Mouse (Mus musculus) left cerebral cortex, adult 9 months (tissue): Measurements from ENCODE around the gene Bmf.
A peak's percentile ranks its signal among the peaks of the same experiment; 100 is the strongest.

ENCODE experiments used
- DNase-seq, 2 experiments: peaks; one replicate each; pipeline ENCODE4 v3.0.0; 2022; ENCODE audit warnings: low spot score in 2 of 2

Bmf gene

DNA sequence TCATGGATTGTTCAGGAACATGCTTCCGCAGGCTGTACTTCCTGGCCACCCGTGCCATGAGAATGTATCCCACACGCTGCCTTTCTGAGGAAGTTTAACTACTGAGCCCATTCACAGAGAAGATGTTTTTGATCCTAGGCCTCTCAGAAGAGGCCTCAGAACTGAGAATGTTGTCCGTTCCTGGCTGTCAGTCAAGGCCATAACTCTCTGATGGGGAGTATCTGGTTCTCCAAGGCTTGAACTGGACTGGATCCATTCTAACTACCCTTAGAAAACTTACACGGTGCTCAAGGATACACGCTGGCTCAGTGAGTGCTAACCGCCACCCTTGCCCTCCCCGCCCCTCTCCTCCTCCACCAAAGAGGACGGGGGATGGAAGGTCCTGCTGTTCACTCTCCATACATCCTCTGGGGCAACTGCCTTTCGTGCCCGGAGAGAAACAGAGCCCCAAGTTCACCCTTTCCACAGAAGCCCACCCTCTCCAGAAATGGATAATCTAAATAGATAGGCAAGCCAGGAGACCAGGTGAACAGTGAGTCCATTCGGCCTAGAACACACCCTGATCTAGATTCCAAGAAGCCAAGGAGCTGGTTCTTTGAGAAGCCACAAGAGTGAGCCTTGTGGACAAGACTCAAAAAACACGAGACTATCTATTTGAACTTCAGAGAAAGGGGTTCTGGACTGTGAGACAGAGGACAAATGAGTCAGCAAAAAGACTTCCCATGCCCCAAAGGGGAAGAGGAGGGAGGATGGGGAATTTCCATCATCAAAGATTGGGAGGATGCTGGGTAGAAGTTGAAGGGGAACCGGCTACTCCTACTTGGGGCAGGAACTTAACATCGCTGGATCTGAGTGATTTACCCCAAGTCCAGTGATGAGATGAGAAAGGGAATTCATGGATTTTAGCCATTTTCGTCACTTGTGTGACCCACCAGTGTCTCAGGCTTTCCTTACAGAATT is 36.8 kb downstream of the Bmf start:
- DNase-seq: no peak

DNA sequence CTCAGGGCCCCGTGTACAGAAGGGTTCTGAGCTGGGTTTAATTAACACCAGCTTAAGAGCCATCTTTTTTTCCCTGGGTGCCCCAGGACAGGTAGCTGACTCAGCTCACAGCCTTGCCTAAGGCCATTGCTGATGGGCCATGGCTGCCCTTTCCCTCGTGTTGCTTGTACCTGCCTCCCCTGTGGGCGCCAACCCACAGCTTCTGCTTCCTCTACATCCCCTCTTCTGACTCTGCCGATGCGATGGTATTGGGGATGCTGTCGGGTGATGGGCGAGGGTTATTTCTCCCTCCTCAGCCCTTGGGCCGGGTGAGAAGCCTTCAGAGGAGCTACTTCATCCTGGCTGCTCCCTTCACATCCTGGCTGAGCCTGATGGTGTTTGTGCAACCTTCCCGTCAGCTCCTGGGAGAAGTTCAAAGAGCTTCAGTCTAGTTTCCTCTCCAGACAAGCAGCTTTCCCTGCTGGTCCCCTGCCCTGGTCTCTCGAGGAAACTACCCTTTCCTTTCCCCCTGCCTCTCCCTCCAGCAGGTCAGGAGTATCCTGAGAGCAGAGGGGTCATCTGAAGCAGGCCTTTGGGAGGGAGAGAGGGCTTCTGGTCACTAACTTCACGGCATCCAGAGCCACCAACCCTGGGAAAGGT is 37.6 kb downstream of the Bmf start:
- no peak for DNase-seq

DNA sequence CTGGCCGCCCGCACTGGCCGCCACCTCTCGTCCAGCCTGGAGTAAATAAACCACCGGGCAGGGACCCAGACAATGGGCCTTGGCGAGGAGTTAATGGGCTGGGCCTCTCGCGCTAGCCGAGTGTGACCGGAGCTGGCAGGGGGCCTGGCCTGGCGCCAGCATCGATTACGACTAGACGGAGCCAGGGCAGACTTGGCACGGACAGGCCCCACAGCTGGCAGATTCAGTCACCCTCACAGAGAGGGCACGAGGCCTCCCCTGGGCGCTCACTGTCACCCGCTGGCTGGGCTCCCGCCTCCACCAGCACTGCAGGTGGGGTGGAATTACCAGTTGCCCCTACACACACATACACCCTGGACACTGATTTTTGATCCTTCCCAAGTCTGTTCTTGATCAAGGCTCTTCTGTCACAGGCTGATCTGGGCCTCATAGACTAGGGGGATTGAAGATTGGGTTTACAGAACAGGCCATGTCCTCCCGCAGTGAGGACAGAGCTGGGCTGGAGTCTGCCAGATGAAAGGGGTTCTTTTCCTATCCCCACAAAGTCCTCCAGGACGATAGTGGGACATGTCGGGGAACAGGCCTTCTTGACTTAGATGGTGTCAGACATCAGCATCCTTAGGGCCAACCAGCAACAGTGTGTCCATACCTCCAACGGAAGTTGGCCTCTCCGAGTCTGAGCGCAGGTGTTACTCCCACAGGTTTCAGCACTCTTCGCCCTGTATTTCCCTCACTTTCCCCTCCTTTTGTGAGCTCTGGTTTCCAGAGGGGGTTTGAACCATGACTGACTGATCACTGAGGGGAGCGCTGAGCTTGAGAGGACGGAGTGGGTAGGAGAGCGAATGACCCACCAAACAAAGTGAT is 38.8 kb downstream of the Bmf start:
- DNase-seq: peak; percentile 71 to 88

DNA sequence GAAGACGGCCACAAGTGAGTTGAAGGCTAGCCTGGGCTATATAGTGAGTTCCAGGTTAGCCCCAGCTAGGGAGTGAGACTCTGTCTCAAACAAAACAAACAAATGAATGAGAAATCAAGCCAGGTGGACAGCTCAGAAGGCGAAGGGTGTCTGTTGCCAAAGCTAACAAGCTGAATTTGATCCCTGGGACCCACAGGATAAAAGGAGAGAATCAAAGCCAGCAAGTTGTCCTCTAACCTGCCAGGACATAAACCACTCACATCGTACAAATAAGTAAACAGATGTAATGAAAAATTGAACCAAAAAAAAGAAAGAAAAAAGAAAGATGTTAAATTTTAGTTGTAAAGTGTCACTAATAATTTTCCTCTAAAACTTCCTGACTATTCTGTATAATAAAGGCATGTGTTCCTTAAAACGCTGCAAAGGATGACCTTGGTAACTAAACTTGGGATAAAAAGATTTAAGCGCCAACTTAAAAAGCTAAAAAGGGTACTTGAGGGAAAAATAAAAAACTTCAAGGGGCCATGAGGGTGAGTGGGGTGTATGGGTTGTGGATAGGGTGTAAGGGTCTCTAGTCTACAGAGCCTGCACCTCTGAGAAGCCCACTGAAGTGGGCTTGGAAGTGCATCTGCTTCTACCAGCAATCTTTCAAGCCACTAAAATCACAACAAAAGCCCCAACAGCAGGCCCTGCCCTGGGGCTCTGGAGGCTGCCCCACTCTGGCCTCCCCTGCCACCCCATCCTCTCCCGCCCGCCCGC is 39.6 kb downstream of the Bmf start:
- no peak for DNase-seq

DNA sequence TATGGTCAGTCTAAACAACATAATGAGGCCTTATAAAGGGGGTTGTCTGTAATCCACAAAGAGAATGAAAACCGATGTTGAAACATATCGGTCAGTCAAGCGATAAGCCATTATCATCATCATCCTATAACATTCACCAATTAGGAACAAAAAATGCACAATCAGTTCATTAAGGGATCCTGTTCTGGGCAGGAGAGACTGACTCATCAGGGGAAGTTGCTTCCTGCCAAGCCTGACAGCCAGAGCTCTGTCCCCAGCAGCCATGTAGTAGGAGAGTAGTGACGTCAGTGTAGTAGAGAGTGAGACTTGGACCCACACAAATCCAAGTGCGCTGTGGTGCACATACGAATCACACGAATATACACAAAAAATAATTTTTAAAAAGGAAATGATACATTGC is 42.4 kb downstream of the Bmf start:
- DNase-seq: no peak

DNA sequence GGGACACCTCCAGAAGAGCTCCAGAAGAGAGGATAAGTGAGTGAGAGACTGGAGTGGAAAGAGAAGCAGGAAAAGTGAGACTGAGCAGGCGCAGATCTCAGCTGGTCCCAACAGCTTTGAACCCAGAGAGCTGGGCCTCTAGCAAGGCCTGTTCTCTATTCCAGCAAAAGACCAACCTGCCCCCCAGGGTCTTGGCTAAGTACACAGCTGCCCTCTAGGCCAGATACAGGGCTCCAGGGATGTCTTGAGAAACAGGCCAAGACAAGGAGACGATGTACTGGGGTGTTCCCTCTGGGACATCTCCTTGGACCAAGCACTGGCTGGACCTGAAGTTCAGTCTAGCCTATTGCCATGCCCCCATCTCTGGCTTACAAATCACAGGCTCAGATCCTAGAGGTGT is 49.3 kb downstream of the Bmf start:
- DNase-seq: no peak

DNA sequence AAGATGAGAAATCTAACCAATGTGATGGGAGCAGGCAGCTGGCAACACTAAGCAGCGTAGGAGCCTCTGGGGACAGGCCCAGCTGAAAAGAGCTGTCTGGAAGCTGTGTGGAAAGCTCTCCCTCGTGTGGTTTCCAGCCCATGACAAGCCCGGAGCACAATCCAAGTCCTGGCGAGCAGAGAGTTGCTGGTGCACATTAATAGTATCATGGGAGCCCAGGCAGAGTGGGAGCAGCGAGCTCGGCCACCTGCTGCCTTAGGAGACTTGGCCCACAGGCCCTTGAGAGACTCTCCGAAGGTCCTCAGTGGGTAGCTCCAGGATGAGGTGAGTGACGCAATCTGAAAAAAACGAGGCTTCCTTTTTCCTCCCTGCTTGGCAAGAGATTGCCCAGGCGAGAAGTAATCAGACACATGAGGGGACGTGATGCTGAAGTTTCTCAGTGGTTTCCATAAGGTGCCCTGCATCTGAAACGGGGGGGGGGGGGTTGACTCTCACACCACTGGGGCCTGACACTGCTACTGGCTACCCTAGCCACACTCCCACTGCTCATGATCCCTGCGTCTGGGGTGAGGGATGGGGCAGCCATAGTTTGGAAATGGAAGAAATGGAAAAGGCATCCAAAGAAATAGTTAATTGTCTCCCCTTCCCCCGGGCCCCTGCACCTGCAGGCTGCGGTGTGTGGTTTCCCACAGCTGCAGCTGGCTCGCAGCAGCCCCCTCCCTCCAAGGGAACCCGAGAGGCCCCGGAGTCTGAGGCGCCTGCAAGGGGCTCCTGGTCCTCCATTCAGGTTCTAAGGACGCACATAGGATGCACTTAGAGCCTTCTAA is 50.1 kb downstream of the Bmf start:
- DNase-seq: no peak

DNA sequence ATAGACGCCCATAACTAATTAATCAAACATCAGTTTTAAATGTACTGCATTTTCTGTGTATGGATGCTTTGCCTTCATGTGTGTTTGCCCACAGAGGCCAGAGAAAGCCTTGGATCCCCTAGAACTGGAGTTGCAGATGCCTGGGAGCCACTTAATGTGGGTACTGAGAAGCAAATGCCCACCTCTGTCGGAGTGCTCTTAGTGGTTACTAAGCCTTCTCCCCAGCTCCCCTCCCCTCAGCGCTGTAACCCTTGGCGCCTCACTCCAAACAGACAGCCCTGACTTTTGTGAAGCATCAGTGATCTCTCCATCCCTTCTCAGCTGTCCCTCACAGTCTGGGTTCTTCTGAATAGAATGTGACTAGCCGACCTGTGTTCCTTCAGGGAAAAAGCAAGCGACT is 51.0 kb downstream of the Bmf start:
- DNase-seq: no peak

DNA sequence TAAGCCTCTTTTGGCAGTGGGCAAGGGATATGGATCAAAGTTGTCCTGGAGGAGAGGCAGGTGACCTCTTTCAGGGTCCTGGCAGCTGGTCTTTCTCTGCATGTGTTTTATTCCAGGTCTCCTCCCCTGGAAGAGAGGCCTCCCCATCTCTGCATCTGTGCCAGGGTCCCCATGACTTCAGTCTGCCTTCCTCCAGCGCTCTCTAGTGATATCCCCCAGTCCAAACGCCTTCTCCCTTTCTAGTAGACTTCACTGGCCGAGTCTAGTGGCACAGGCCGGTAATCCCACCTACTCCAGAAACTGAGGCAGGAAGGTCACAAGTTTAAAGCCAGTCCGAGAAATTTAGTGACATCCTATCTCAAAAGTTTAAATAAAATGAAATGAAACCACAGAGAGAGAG is 51.6 kb downstream of the Bmf start:
- no peak for DNase-seq

DNA sequence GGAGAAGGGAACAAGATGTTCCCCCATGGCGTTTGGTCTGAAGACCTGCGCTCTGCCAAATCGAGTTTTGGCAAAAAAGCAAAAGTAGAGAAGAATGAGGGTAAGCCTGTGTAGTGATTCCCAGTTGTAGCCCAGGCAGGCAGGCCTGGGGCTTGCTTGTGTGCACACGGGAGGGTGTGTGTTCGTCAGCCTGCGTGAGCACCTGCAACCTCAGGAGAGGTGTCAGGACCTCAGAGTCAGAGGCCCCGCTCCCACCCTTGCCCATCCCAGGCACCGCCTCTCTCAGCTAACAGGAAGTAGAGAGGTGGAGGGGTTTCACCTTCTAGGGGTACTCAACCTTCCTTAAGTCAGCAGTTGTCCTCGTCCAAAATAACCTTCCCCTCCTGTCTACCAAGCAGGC is 54.5 kb downstream of the Bmf start:
- no peak for DNase-seq

DNA sequence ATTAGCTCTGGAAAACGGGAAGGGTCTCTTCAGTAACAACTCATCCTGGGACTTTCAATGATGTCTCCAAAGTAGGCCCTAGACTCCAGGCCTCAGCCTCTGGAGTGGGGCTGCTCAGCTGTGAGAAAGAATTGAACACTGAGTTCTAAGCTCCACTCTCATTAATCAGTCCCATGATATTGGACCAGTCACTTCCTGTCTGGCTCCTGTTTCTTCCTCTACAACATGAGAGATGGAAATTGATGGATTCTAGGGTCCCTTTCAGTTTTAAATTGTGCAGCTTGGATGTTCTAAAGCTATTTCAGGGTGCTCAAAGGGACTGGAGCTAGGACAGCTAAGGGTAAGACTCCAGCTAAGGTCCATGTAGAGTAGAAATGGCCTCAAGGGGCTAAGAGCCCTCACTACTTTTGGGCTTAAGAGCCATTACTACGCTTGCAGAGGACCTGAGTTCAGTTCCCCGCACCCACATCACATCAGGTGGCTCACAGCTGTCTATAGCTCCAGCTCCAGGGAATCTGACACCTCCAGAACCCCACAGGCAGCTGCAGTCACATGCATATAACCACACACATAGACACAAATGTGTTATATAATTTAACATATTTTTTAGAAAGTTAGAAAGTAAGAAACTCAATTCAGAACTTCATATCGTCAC is 57.6 kb downstream of the Bmf start:
- DNase-seq: no peak

DNA sequence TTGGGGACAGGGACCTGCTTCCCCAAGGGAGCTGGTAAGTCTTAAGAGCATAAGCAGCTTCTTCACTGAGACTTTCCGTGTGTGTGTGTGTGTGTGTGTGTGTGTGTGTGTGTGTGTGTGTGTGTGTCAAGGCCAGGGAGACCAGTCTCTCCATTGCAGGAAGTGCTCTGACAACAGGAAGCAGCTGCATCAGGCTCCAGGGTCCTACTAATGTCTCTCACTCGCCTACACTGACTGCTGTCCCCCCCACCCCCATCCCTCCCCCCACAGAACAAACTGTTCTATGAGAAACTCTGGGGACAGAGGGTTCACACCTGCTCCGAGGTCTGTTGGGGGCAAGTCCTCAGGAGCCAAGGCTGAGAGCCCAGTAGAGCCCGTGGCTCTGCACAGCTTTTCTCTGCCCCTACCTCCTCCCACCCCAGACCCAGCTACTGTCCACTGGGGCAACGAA is 58.2 kb downstream of the Bmf start:
- no peak for DNase-seq

DNA sequence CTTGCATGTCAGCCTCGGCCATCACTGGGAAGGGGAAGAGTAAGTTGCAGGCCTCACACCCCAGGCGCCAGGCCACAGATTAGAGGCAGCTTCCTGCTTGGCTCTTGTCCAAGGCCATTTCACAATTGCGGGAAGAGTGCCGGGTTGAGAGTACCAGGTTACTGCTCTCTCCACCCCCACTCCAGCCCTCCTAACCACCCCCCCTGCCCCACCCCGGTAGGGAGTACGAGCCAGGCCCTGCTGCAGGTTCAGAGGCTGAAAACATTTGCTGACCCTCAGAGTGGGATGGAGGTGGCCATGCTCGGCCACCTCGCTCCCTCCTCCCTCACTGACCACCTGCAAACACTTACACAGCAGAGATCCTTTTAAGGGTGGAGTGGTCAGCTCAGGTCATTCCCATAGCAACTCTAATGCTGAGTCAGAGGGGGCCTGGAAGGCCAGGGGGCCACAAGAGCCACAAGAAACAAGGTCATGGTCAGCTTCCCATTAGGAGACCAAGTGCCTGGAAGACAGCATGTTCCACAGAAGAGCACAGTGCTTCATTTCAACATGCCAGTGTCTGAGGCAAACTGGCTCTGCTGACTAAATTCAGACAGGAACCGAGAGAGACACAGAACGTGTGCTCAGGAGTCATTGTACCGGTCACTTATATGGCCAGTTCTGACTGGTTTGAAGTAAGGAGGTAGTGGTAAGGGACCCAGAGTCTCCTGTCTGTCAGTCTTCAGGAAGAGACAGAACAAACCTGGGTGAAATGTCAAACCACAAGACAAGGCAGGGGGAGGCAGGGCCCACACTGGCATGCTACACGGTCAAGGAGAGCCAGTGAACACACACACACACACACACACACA is 59.0 kb downstream of the Bmf start:
- peak in 1 of 2 experiments; percentile 46 for DNase-seq

DNA sequence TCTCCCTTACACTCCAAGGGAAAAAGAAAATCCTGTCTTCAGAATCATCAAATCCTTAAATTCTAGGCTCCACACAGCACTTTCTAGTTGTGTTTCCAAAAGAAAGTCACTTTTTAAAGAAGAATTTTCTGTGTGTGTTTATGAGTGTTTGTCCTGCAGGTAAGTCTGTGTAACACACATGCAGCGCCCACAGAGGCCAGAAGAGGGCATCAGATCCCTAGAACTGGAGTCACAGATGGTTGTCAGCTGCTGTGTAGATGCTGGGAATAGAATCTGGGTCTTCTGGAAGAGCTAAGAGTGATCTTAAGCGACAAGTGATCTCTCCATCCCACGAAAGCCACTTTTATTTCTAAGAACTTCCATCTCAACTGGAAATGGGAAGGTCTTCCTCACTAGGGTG is 61.7 kb downstream of the Bmf start:
- no peak for DNase-seq

DNA sequence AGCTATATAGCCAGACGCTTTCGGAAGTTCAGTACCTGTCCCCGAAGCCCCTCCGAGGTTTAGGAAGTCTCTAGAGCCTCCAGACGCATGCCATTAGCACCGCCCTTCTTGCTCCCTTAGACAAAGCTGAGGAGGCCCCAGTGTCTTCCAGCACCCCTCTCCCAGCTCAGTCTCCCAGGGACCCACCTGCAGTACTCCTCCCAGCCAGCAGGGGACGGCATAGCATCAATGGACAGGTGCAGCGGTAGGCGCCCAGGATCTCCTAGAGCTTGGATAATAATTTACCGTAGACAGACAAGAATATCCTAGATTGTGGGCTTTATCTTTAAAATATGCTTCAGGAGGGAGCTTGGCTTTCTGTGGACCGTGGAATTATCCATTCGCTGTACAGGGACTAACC is 62.6 kb downstream of the Bmf start:
- peak in 1 of 2 experiments; percentile 76 for DNase-seq

DNA sequence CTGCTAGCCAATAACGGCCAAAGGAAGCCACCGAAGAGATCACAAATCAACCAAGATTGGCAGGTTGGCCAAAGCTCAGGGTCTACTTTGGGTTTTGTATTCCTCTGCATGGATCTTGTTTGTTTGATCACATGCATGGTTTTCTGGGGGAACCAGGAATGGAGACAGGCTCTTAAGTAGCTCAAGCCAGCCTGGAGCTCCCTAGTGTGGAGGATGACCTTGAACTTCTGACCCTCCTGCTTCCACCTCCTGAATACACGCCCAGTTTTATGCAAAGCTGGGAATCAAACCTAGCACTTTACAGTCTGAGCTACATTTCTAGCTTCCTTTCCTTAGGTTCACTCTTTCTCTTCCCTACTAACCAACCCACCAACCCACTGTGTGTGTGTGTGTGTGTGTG is 64.1 kb downstream of the Bmf start:
- no peak for DNase-seq

DNA sequence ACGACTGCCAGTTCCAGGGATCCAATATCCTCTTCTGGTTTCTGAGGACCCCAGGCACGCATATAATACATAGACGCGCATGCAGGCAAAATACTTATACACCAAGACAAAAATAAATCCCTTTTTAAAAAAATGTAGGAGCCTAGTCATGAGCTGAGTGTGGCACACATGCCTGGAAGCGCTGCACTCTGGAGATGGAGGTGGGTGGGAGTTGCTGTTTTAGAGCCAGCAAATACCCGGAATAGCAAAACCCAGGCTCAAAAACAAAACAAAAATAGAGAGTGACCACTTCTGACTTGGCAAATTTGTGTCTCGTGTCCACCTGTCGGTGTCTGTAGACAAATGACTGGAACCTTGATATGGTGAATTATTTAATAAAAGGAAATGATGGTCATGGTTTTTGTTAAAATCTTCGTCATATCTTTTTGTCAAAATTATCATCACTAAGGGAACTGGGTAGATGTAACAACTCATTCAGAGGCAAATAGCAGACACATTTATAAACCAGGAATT is 65.0 kb downstream of the Bmf start:
- no peak for DNase-seq

DNA sequence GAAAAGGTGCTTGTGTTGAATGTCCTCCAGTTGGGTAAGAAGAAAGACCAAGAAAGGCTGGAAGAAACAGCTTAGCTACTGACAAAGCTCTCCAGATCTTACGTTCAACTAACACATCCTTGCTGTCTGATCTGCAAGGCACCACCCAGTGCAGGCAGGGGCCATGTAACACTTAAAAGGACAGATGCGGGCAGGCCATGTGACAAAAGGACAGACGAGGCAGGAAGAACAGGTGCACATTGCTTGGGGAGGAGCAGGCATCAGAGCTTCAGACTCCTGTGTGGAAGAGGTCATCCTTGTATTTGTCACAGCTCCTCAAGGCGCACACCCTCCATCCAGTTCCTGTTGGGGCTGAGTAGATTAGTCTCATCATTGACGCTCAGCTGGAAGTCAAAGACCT is 66.5 kb downstream of the Bmf start:
- no peak for DNase-seq

DNA sequence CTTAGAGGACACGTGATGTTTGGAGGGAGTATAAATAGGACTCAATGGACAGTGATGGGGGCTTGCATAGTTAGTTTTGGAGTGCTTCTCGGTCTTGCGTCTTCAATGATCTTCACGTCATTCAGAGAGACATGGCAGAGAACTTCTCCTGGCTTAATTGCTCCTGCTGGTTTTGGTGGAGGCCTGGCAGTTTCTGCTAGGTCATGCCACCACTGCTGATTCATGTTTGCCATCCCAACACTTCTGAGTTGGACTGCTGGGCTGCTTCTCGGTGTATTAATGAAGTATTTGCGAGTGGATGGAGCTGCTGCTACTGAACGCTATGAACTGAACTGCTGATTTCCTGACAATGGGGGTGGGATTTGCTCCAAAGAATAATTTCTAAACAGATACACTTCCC is 68.6 kb downstream of the Bmf start:
- no peak for DNase-seq
